Mouse (Mus musculus) neural tube, embryonic 11.5 days (tissue): ENCODE data around the gene Nagpa. TPM values are rescaled to one million over a fixed set of nuclear protein-coding genes. Genes with fewer than 3 reads are reported as not detected.
A peak's percentile ranks its signal among the peaks of the same experiment; 100 is the strongest.

Source experiments
- ATAC-seq: fragments of 200-750 bp; cut with Nextera tagmentation; 2 replicates; pipeline ENCODE4 v1.8.0; 2017; ENCODE audit warnings: moderate number of reproducible peaks, mild to moderate bottlenecking, moderate TSS enrichment, moderate library complexity; ENCODE audit not compliant: insufficient read depth, low FRiP score, low TSS enrichment
- DNase-seq: peaks from one replicate; pipeline ENCODE4 v3.0.0-alpha.2; 2015; ENCODE audit warnings: low spot score
- H3K27ac ChIP-seq: fragments of 300-500 bp; sonication (generic); 2 replicates; pipeline ENCODE4 v1.5.1; 2014; ENCODE audit warnings: low read depth, mild to moderate bottlenecking, low read length
- H3K27me3 ChIP-seq: fragments of 300-500 bp; sonication (generic); 2 replicates; pipeline ENCODE4 v1.6.1; 2014; ENCODE audit warnings: mild to moderate bottlenecking, low read length, mixed read lengths; ENCODE audit not compliant: control insufficient read depth, insufficient read depth
- H3K36me3 ChIP-seq: fragments of 300-500 bp; sonication (generic); 2 replicates; pipeline ENCODE4 v1.6.1; 2014; ENCODE audit warnings: mild to moderate bottlenecking, low read length, moderate library complexity, mixed read lengths; ENCODE audit not compliant: control insufficient read depth, insufficient read depth
- H3K4me1 ChIP-seq: fragments of 300-500 bp; sonication (generic); 2 replicates; pipeline ENCODE4 v1.6.1; 2014; ENCODE audit warnings: low read length, mixed read lengths; ENCODE audit not compliant: control insufficient read depth, insufficient read depth
- H3K4me2 ChIP-seq: fragments of 300-500 bp; sonication (generic); 2 replicates; pipeline ENCODE4 v1.6.1; 2014; ENCODE audit warnings: low read depth, mild to moderate bottlenecking, moderate library complexity
- H3K4me3 ChIP-seq: fragments of 300-500 bp; sonication (generic); 2 replicates; pipeline ENCODE4 v1.5.1; 2014; ENCODE audit warnings: low read depth, low read length
- H3K9ac ChIP-seq: fragments of 300-500 bp; sonication (generic); 2 replicates; pipeline ENCODE4 v1.6.1; 2014; ENCODE audit warnings: mild to moderate bottlenecking, low read length
- H3K9me3 ChIP-seq: fragments of 300-500 bp; sonication (generic); 2 replicates; pipeline ENCODE4 v1.6.1; 2016; ENCODE audit warnings: low read length; ENCODE audit not compliant: control insufficient read depth
- WGBS: fragments of 180-500 bp; shearing (Covaris S2); extraction: QIAGEN DNeasy Blood & Tissue Kit; methylation state at CpG from one replicate; pipeline ENCODE4 v1.1.7; 2014; 5-methylcytosine and 5-hydroxymethylcytosine counted together
- polyA plus RNA-seq: library from polyadenylated mRNA; unstranded; fragments of >200 nt; fragmentation: Nextera tagmentation; extraction: Ambion mirVana; gene quantifications from 2 replicates; pipeline ENCODE4 v1.2.1, GENCODE M21; 2014

Gene Nagpa
- polyA plus RNA-seq, 1 experiment from 2014 or later = 16.9 TPM

GRCm38 (mm10) chr16:5210365-5210764, 6.6 kb upstream of the Nagpa start:
- no peak overlapping the region for H3K27ac ChIP-seq
- no peak for ATAC-seq
- no peaks in the 10 kb centered on the region for H3K4me1 ChIP-seq
- no peak overlapping the region for H3K9ac ChIP-seq
- no peak overlapping the region for H3K4me2 ChIP-seq
- no peak for DNase-seq
- no peaks in the 10 kb centered on the region for H3K9me3 ChIP-seq
- H3K4me3 ChIP-seq = no peak overlapping the region
- 74% methylated on average over 2 of the region's 2 CpGs for WGBS
- H3K27me3 ChIP-seq = no peaks in the 10 kb centered on the region
- H3K36me3 ChIP-seq = no peaks in the 10 kb centered on the region

GRCm38 (mm10) chr16:5206051-5206450, 2.2 kb upstream of the Nagpa start:
- no peaks in the 10 kb centered on the region for H3K36me3 ChIP-seq
- no peak overlapping the region for H3K9ac ChIP-seq
- 72% methylated on average over 5 of the region's 5 CpGs for WGBS
- no peaks in the 10 kb centered on the region for H3K9me3 ChIP-seq
- H3K4me3 ChIP-seq = no peak overlapping the region
- no peak overlapping the region for H3K4me2 ChIP-seq
- no peaks in the 10 kb centered on the region for H3K4me1 ChIP-seq
- H3K27me3 ChIP-seq = no peaks in the 10 kb centered on the region
- ATAC-seq (no peak), DNase-seq (no peak)
- no peak overlapping the region for H3K27ac ChIP-seq

- Histone ChIP-seq H3K27ac (no peak overlapping the region), H3K9me3 (no peaks in the 10 kb centered on the region), H3K4me1 (no peaks in the 10 kb centered on the region), H3K9ac (no peak overlapping the region), H3K27me3 (no peaks in the 10 kb centered on the region), H3K4me3 (no peak overlapping the region), H3K36me3 (no peaks in the 10 kb centered on the region), H3K4me2 (no peak overlapping the region)
- ATAC-seq (no peak), DNase-seq (no peak)
- WGBS = 86% methylated on average over 5 of the region's 5 CpGs
Observed at GRCm38 (mm10) chr16:5205431-5205970, 1.7 kb upstream of the Nagpa start.

- Histone ChIP-seq H3K36me3 (0 out of 2 replicates have a peak, but pooled peaks cover 3% of the 10 kb centered on the region), H3K27ac (no peak overlapping the region), H3K4me3 (peak overlapping the region; percentile 86), H3K27me3 (no peaks in the 10 kb centered on the region), H3K4me1 (no peaks in the 10 kb centered on the region), H3K9ac (peak overlapping the region; percentile 71), H3K4me2 (peak overlapping the region; percentile 96), H3K9me3 (no peaks in the 10 kb centered on the region)
- DNase-seq (no peak), ATAC-seq (peak; percentile 20; the same call in 1 of the 2 replicates)
- 2% methylated on average over 36 of the region's 36 CpGs for WGBS
Observed at GRCm38 (mm10) chr16:5203200-5203599, 612 bp downstream of the Nagpa start.

GRCm38 (mm10) chr16:5202681-5203080, 1.1 kb downstream of the Nagpa start:
- H3K4me1 ChIP-seq = no peaks in the 10 kb centered on the region
- WGBS = 14% methylated on average over 4 of the region's 4 CpGs
- no peak for ATAC-seq

GRCm38 (mm10) chr16:5195080-5195479, 8.7 kb downstream of the Nagpa start:
- Histone ChIP-seq H3K4me1 (no peaks in the 10 kb centered on the region), H3K4me2 (no peak overlapping the region), H3K36me3 (0 out of 2 replicates have a peak, but pooled peaks cover 3% of the 10 kb centered on the region), H3K27ac (no peak overlapping the region), H3K9me3 (no peaks in the 10 kb centered on the region), H3K4me3 (no peak overlapping the region), H3K27me3 (no peaks in the 10 kb centered on the region), H3K9ac (no peak overlapping the region)
- WGBS = 35% methylated on average over 6 of the region's 6 CpGs
- ATAC-seq (no peak), DNase-seq (peak; percentile 64)

More at GRCm38 (mm10) chr16:5202681-5203080, 1.1 kb downstream of the Nagpa start:
- H3K27ac ChIP-seq = no peak overlapping the region
- 0 out of 2 replicates have a peak, but pooled peaks cover 3% of the 10 kb centered on the region for H3K36me3 ChIP-seq
- H3K9me3 ChIP-seq = no peaks in the 10 kb centered on the region
- no peaks in the 10 kb centered on the region for H3K27me3 ChIP-seq
- H3K4me2 ChIP-seq = peak overlapping the region; percentile 96
- peak overlapping the region; percentile 86 for H3K4me3 ChIP-seq
- DNase-seq = peak; percentile 50
- H3K9ac ChIP-seq = no peak overlapping the region

- no peaks in the 10 kb centered on the region for H3K9me3 ChIP-seq
- 82% methylated on average over 7 of the region's 7 CpGs for WGBS
- no peak overlapping the region for H3K9ac ChIP-seq
- no peak overlapping the region for H3K4me2 ChIP-seq
- no peak overlapping the region for H3K27ac ChIP-seq
- H3K4me1 ChIP-seq = no peaks in the 10 kb centered on the region
- ATAC-seq (no peak), DNase-seq (no peak)
- no peak overlapping the region for H3K4me3 ChIP-seq
- H3K36me3 ChIP-seq = no peaks in the 10 kb centered on the region
- no peaks in the 10 kb centered on the region for H3K27me3 ChIP-seq
Observed at GRCm38 (mm10) chr16:5186234-5186633, 17.6 kb downstream of the Nagpa start.

GRCm38 (mm10) chr16:5185691-5186090, 18.1 kb downstream of the Nagpa start:
- DNase-seq = no peak
- no peaks in the 10 kb centered on the region for H3K4me1 ChIP-seq
- no peak overlapping the region for H3K9ac ChIP-seq
- no peaks in the 10 kb centered on the region for H3K27me3 ChIP-seq
- ATAC-seq = no peak
- no peaks in the 10 kb centered on the region for H3K36me3 ChIP-seq
- no peak overlapping the region for H3K27ac ChIP-seq
- H3K4me3 ChIP-seq = no peak overlapping the region
- 73% methylated on average over 7 of the region's 7 CpGs for WGBS
- no peaks in the 10 kb centered on the region for H3K9me3 ChIP-seq
- no peak overlapping the region for H3K4me2 ChIP-seq

- Histone ChIP-seq H3K36me3 (no peaks in the 10 kb centered on the region), H3K27ac (no peak overlapping the region), H3K4me2 (no peak overlapping the region), H3K9me3 (no peaks in the 10 kb centered on the region), H3K9ac (no peak overlapping the region), H3K4me3 (no peak overlapping the region), H3K27me3 (no peaks in the 10 kb centered on the region), H3K4me1 (no peaks in the 10 kb centered on the region)
- 81% methylated on average over 5 of the region's 5 CpGs for WGBS
- no peak for ATAC-seq
- no peak for DNase-seq
Observed at GRCm38 (mm10) chr16:5184956-5185355, 18.9 kb downstream of the Nagpa start.
